Mouse (Mus musculus) left cerebral cortex, postnatal 14 days (tissue): Measurements from ENCODE around the gene Tpst2. TPM values are rescaled to one million over a fixed set of nuclear protein-coding genes. Genes with fewer than 3 reads are reported as not detected.
"Not testable (repeated sequence)": the region's sequence is repeated elsewhere in the genome, so short reads cannot be mapped to it uniquely, and the experiment has no call there.

Experiments used
- DNase-seq, 2 experiments: peaks; one replicate each; pipeline ENCODE4 v3.0.0; 2021 to 2022; ENCODE audit warnings: low spot score in 2 of 2, mixed read lengths in 1 of 2
- intact Hi-C: fragments of 180-260 bp; cut with DNase I; formaldehyde crosslinking; loops from one replicate; pipeline ENCODE4 v1.15.1; 2025
- total RNA-seq, 2 experiments: library from RNA; stranded (reverse); gene quantifications; 2 replicates each; pipeline ENCODE4 v1.2.3; 2021

The Tpst2 gene
- total RNA-seq, 2 experiments from 2014 or later = 41.3 to 42.9 TPM

GRCm38 (mm10) chr5:112291866-112292265, 15.4 kb downstream of the Tpst2 start:
- intact Hi-C loops = no loop called here

DNA sequence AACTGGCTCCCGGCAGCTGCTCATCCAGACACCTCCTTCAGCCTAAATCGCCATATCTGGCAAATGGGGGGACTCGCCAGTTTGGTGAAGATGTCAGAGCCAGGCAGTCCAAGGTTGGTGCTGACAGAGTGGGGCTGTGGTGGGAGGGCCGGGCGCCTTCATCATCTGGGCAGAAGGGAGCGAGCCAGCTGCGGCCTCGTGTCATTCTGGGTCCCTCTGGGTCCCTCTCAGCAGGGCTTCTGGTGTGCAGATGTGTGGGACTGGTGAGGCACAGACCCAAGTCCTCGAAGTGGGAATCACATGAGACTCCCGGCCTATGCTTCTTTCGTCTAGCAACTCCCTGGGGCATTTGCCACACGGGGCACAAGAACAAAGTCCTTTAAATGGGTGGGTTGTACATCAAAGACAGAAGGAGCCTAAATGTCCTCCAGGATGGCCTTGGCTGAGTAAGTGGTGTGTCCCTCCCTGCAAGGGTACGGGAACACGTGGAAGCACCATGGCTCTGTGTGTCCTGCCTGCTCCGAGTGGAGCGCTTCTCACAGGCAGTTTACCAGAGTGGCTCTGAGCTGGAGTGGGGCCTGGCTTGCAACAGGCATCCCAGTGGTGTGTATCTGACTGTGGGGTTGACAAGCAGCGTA, 16.0 kb downstream of the Tpst2 start:
- intact Hi-C loops = no loop called here
- no peak for DNase-seq

More at GRCm38 (mm10) chr5:112291866-112292265, 15.4 kb downstream of the Tpst2 start:
- DNase-seq = no peak

DNA sequence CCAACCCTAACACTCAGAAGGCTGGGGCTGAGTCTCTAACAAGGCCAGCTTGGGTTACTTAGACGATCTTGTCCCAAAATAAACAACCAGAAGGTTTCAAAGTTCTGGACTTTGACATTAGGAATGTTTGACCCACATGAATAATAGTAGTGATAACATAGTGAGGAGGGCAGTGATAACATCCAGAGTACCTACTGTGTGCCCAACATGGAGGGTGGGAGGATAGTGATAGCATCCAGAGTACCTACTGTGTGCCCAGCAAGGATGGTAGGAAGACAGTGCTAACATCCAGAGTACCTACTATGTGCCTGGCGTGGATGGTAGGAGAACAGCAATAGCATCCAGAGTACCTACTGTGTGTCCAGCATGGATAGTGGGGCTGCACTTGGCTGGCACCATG, 17.3 kb downstream of the Tpst2 start:
- no peak for DNase-seq
- intact Hi-C loops = no loop called here

- intact Hi-C loops = no loop called here
Observed at GRCm38 (mm10) chr5:112294696-112295095, 18.2 kb downstream of the Tpst2 start.

GRCm38 (mm10) chr5:112295162-112295561, 18.7 kb downstream of the Tpst2 start:
- intact Hi-C loops = no loop called here
- no peak for DNase-seq

More at GRCm38 (mm10) chr5:112294696-112295095, 18.2 kb downstream of the Tpst2 start:
- DNase-seq = no peak

- intact Hi-C loops = no loop called here
- DNase-seq = no peak
Observed at GRCm38 (mm10) chr5:112295564-112295963, 19.1 kb downstream of the Tpst2 start.

GRCm38 (mm10) chr5:112296404-112297181, 20.1 kb downstream of the Tpst2 start:
- DNase-seq = no peak
- intact Hi-C loops = no loop called here

DNA sequence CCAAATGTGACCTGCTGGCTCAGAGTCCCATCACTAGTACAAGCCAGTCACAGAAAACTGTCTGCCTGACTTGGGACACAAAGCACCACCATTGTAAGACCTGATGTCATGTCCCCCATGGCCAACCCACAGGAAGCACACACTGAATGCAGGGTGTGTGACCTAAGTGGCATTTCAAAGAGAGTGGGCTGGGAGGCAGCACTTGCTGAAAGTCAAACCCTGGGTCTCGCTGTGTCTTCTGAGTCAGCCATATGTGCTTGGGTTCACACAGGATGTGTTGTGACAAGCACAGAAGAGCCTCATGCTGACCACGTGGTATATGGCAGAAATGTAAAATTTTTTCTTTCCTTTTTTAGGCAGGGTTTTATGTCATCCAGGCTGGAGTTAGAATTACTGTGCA, 20.8 kb downstream of the Tpst2 start:
- no peak for DNase-seq
- intact Hi-C loops = no loop called here

DNA sequence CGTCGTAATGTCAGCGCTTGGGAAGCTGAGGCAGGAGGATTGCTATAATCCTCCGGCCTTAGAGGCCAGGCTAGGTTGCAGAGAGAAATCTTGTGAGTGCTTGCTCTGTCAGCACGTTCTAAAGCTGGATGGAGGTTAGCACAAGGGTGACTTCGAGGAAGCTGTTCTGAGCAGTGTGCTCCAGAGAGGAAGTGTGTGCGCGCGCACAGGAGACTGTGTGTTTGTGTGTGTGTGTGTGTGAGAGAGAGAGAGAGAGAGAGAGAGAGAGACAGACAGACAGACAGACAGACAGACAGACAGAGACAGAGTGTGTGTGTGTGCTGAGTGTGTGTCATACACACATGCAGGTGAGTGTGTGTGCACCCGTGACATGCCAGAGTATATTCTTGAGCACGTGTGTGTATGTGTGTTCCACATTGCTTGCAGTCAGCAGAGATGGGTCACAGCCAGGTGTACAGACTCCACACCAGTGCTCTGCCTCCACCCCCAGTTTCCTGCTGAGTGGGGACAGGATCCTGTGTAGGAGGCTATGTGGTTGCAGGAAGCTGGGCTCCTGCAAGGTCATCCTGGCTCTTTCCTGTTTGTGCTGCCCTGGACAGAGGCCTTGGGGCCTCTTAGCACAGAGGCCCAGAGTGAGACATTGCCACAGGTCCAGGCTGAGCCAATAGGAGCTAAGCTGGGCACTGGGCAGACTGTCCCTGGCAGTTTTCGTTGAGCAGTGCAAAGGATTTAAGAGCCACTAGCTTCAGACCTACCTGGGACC, 21.9 kb downstream of the Tpst2 start:
- no peak for DNase-seq
- intact Hi-C loops = no loop called here

DNA sequence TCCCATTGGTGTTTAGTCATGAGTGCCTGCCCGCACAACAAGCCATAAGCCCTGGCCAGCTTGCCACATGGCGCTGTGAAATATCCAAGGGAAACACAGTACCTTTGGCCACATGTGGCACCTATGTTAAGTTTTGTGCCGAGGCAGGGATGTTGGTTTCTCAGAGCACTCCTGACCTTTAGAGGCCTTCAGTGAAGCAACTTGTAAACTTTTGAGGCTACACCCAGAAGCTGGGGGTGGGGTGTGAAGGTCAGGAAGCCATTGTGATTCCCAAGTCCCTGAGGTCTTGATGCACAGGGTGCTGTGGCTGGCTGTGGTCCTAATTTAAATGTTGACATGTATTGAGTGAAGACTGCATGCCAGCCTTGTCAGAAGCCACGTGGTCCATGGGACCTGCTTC, 22.9 kb downstream of the Tpst2 start:
- DNase-seq = no peak
- intact Hi-C loops = no loop called here

- intact Hi-C loops = no loop called here
- DNase-seq = no peak
Observed at GRCm38 (mm10) chr5:112300112-112300511, 23.6 kb downstream of the Tpst2 start.

DNA sequence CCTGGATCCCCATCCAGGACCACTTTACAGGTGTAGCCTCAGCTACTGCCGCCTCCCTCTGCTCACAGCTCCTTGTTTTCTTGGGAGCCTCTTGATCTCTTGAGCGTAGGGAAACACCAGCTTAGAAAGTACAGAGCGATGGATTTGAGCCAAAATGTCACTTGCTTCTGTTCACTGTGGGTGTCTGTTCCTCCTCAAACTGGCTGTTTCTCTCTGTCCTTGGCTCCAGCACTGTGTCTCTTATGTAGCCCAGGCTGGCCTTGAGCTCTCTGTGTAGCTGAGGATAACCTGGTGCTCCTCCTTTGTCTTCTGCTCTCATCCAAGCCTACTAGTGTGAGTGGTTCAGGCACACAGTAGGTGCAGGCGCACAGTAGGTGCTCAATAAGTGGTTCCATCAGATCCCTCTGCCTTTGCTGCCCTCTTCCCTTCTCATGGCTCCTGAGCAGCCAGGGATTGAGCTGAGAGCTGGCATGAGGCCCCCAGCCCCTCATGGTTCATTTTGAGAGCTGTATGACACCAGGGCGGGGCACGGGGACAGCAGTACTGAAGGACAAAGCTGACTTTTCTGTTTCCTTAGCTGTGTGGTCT, 24.3 kb downstream of the Tpst2 start:
- intact Hi-C loops = no loop called here

GRCm38 (mm10) chr5:112301694-112302093, 25.2 kb downstream of the Tpst2 start:
- DNase-seq = no peak
- intact Hi-C loops = no loop called here

More for the DNA sequence above, 24.3 kb downstream of the Tpst2 start:
- no peak for DNase-seq

DNA sequence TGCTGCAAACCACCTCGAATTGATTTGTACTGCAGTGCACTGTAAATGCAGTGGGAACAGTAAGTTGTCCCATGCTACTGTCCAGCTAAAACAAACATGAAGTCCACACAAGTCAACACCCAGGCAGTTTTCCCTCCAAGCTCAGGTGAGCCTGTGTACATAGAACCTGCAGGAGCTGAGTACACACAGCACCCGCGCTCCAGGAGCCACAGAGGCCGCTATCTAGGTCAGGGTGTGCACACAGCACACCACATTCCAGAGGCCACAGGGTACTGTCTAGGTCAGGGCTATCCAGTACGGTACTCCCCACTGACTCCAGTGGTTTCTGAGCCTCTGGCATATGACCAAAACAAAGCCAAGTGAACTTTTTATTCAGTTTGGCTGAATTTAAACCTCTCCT, 25.8 kb downstream of the Tpst2 start:
- intact Hi-C loops = no loop called here
- DNase-seq = no peak

GRCm38 (mm10) chr5:112305842-112306241, 29.4 kb downstream of the Tpst2 start:
- DNase-seq = no peak
- intact Hi-C loops = no loop called here

- intact Hi-C loops = no loop called here
- DNase-seq = no peak
Observed at GRCm38 (mm10) chr5:112313222-112313885, 36.9 kb downstream of the Tpst2 start.

GRCm38 (mm10) chr5:112316468-112316867, 40.0 kb downstream of the Tpst2 start:
- DNase-seq = no peak
- intact Hi-C loops = no loop called here

GRCm38 (mm10) chr5:112317328-112317727, 40.8 kb downstream of the Tpst2 start:
- no peak for DNase-seq
- intact Hi-C loops = no loop called here

- DNase-seq, intact Hi-C loops: not testable (repeated sequence)
Observed at GRCm38 (mm10) chr5:112319343-112319742, 42.9 kb downstream of the Tpst2 start.
